Mouse (Mus musculus): ENCODE results near the gene AY358078.

GRCm38 (mm10) chr14:51787061-51787460, 12.8 kb upstream of the AY358078 start:
- TF ChIP-seq CTCF (IDR thresholded peaks at IDR 0.05; ENCODE audit: extremely low read depth, insufficient read depth, insufficient read length, insufficient replicate concordance) (no peak), POLR2A (IDR thresholded peaks at IDR 0.05; ENCODE audit: low read depth, low read length) (no peak)
